Mouse (Mus musculus) thymus, postnatal 4 days (tissue): ENCODE measurements around the gene Evi5l.
A peak's percentile ranks its signal among the peaks of the same experiment; 100 is the strongest.

Experiments
- DNase-seq: peaks from one replicate; pipeline ENCODE4 v3.0.0; 2021

Gene Evi5l

GRCm38 (mm10) chr8:4165852-4166751 is at the start of gene Evi5l:
Gene Evi5l (plus strand): TSS chr8:4166567.
- DNase-seq, result peak; percentile 96

- no peak for DNase-seq
These were observed 32.6 kb upstream of the Evi5l start, which contains the start of gene Cd209g for GRCm38 (mm10) chr8:4133798-4134197. Gene Cd209g (plus strand): TSS chr8:4134098.

DNA sequence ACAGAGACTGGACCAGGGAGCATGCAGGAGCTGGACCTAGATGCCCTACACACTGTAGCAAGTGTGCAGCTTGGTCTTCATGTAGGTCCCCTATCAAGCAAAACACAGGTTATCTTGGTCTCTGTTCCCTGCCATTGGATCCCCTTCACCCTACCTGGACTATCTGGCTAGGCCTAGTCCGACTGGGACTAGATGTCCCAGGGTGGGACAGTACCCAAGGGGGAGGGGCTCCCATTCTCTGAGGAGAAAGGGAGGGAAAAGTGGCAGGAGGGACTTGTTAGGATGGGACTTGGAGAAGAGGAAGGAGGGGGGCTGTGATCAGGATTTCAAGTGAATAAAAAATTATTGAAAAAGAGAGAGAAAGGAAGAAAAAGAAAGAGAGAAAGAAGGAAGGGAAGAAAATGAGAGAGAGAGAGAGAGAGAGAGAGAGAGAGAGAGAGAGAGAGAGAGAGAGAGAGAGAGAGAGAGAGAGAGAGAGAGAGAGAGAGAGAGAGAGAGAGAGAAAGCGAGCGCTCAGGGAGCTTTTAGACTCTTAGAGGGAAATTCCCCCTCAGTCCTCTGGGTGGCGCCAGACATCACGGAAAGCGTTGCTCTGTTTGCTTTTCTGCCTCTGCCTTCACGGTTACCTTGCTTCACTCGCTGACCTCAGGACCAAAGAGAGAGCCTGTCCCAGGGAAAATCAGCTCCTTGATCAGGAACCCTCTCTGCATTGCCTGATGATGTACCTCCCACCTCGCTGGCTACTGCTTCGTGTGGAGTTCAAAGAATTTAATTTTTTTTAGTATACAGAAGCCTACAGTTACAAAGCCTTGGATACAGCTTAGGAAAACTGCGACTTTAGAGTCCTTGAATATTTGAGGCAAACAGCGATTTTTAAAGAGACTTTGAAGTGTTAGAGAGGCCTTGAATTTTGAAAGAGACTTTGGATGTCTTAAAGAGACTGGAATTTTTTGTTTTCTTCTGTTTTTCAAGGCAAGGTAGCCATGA is 26.4 kb upstream of the Evi5l start:
- DNase-seq, result peak; percentile 86

DNA sequence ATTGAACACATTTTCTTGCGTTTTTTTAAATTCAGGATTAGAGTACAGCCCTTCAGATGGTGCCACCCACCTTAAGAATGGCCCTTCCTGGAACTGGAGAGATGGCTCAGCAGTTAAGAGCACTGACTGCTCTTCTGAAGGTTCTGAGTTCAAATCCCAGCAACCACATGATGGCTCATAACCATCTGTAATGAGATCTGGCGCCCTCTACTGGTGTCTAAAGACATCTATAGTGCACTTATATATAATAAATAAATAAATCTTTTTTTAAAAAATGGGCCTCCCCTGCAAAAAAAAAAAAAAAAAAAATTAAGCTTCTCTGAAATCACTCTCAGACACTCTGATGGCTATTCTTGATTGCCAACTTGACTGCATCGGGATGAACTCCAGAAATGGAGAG is 24.6 kb upstream of the Evi5l start:
- DNase-seq, result peak; percentile 36

DNA sequence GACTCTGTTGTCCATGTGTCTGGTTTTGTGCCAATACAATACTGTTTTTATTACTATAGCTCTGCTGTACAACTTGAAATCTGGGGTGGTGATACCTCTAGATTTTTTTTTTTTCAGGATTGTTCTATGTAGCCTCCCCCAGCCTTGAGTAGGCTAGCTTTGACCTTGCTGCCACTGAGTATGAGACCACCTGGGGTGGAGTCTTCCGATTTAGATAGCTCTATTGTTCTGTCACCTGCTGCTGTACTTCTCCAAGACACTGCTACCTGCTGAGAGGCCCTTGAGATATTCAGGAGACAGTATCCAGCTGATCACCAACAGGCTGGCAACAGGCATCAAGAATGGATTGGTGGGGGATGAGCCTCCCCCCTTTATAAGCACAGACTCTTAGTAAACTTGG is 19.1 kb upstream of the Evi5l start:
- no peak for DNase-seq

DNA sequence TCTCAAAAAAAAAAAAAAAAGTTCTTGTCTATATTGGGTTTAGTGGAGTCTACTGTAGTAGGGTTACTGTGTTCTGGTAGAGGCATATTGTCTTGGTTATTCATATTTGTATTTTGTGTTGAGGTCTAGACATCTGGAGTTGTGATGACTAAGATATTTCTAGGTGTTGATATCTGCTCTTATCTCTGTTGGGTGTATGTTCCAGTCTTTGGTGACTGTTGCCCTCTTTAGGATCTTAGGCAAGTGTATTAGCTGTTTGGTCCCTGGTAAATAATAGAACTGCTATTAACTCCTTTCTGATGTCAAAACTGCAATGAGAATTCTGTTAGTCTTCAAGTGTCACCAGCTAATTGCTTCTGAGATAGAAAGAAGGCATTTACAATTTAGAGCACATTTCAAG is 11.5 kb upstream of the Evi5l start:
- DNase-seq, result no peak

- DNase-seq, result peak; percentile 64
These were observed 3.6 kb upstream of the Evi5l start for GRCm38 (mm10) chr8:4162786-4163185.

DNA sequence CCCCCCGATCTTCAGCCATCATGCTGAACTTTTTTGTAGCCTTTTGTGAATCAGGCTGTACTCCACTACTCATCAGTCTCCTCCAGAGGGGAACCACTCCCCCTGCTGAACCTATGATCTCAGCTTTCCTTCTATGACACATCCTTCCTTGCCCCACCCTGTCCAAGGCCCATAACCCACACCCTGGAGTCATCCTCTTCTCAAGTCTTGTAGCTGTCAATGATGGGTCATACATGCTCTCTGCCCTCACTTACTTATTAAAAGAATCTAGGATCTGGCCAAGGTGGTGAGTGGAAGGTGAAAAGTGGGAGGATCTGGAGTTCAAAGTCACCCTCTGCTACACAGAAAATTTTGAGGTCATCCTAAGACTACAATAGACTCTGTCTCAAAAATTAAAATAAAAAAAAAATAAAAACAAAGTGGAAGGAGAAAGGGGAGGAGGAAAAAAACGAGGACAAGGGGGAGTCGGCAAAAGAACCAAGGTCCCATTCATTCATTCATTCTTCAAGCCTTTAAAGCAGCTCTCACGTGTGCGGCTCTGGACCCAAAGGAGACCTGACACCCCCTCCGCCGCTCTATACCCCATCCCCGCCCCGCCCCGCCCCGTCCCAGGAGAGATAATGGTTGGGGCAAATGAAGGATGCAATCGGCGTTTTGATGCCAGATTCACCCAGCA is 1.1 kb upstream of the Evi5l start:
- DNase-seq, result no peak

DNA sequence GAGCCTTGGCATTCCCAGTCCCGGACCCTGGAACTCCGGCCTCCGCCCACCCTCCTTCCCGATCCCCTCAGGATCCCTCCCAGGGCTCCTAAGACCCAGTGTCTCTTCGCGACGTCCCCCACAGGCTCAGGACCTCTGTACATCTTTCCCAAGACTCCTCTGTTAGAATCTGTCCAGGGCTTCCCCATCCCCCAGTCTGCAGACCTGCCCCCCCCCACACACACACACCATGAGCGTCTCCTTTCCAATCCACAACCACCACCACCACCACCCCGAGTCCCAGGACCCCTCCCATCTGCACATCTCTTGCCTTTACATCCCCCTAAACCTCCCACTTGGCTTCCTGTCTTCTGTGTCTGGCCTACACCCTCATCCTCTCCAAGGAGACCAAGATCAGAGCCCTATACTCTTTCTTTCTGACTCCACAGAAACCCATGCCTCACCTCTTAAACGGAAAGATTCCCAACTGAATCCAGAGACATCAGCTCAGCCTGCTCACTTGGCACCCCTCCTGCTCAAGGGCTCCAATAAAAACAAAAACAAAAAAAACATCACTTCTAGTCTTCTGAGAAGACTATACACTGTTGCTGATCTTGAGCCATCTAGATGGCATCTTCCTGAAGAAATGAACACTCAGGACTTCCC is 636 bp downstream of the Evi5l start:
- DNase-seq, result no peak

DNA sequence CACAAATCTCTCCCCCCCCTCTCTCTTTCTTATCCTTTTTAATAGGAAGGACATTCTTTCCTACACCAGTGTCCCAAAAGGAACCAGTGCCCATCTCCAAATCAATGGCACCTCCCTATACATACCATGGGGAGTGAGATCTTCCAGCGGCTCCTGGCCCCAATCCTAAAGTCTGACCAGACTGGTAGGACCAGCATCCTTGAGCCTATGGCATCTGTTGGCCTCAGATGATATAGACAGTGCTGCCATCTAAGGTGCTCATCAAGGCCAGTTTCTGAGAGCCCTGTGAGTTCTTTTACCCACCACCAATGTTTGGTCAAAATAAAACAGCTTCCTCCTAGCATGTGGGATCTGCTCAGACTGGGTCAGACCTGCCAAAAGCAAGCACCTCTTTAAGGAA is 1.6 kb downstream of the Evi5l start:
- DNase-seq, result no peak

DNA sequence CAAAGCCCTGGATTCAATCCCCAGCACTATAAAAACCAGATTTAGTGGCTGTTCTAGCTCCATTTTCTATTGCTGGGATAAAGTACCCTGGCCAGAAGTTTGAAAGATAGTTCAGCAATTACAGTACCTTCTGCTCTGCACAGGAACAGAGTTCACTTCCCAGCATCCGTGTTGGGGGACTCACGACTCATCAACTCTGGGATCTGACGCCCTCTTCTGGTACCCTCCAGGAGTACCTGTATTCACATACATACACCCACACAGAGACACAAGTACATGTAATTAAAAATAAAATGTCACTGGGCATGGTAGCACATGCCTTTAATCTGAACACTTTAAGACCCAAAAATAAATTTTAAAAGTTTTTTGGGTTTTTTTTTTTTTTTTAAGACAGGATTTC is 6.1 kb downstream of the Evi5l start:
- DNase-seq, result no peak

- DNase-seq, result no peak
These were observed 7.7 kb downstream of the Evi5l start for GRCm38 (mm10) chr8:4174018-4174417.

GRCm38 (mm10) chr8:4183409-4183808 is 17.0 kb downstream of the Evi5l start:
- no peak for DNase-seq

DNA sequence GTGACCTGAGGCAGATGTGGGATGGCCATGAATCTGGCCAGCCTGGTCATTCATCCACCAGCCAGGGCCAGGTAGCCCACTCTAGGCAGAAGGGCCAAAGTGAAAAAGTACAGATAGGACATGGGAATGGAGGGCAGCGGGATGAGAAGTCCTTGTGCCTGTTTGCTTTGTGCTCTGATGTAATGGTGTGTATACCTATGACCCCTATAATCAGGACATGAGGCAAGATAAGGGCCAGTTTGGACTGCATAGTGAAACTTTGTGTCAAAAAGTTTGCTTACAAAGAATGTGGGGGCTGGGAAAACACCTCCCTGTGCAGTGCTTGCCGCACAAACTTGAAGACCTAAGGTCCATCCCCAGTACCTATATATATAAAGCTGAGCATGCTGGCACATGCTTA is 19.8 kb downstream of the Evi5l start:
- DNase-seq, result no peak

DNA sequence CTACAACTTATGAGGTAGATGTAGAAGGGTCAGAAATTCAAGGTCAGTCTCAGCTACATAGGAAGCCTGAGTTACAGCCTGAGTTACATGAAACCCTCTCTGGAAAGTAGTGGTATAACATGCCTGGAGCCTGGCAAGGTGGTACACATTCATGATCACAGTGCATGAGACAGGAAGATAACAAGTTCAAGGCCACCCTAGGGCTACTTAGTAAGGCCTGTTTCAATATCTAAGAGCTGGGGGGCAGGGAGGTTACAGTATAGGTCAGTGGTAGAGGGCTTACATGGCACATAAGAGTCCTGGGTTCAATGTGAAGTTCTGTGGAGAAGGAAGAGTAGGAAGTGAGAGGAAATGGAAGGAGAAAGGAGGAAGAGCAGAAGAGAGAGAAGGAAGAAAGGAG is 22.2 kb downstream of the Evi5l start:
- no peak for DNase-seq

DNA sequence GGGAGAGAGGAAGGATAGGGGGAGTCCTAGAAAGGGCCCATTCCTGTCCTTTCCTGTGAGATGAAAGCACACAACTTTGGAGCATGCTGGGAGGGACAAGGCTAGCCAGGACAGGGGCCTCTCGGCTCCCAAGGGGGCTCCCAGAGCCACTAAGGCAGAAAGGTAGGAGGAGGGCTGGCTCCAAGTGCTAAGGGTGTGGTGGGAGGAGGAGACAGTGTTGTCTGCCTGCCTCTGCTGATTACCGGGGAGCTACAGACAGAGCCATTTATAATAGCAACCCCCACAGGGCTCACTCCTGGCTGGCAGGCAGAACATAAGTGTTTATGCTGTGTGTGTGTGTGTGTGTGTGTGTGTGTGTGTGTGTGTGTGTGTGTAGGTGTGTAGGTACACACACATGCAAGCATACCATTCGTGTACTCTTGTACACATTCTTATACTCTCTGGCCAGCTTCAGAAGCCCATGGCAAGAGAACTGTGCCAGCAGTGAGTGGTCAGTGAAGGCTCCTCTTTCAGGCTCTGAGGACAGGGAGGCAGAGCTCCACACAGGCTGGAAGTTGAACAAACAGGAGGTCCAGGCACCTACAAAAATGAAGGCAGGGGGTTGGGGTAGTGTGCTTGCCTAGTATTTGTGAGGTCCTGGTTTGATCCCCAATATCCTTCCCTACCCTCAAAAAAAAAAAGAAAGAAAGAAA is 22.8 kb downstream of the Evi5l start:
- no peak for DNase-seq

GRCm38 (mm10) chr8:4192305-4192704 is 25.9 kb downstream of the Evi5l start:
- no peak for DNase-seq

DNA sequence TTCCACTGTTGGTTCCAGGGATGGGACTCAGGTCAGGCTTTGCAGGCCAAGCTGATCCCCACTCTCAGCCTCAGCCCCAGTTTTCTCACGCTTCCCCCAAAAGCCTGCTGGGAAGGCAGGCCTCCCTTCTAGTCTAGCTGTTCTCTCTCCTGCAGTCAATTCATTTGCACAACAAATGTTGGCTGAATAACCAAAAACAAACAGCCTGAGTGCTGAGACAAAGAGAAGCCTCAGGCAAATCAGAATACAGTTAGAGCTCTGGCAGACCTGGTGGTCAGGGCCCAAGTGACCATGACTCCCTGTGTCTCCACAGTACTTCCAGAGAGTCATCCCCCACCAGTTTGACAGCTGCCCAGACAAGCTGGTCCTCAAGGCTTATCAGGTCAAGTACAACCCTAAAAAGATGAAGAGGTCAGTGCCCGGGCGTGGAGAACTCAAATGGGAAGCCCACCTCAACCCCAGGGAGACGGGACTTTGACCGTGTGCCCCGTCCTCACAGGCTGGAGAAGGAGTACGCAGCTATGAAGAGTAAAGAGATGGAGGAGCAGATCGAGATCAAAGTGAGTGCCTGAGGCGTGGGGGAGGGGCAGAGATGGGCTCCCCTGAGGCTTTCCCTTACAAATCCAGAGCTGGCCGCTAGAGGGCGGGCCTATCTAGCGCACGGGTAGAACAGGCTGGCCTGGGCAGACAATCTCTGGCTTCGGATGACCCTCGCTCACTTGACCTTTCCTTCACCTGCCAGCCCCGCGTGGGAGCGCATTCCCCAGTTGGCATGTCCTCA is 26.6 kb downstream of the Evi5l start:
- DNase-seq, result peak; percentile 96

DNA sequence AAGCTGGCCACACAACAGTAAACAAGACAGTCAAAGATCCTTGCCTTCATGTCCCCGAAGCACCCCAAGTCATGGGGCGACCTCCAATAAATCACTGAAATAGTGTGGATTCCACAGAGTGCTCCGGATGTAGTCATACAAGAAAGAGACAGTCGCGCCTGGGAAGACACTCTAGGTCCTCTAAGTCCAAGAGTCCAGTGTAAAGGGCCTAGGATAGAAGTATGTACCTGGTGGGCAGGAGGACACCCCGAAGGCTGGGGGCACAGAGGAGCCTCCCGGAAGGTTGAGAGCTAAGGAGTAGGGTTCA is 27.2 kb downstream of the Evi5l start:
- no peak for DNase-seq

DNA sequence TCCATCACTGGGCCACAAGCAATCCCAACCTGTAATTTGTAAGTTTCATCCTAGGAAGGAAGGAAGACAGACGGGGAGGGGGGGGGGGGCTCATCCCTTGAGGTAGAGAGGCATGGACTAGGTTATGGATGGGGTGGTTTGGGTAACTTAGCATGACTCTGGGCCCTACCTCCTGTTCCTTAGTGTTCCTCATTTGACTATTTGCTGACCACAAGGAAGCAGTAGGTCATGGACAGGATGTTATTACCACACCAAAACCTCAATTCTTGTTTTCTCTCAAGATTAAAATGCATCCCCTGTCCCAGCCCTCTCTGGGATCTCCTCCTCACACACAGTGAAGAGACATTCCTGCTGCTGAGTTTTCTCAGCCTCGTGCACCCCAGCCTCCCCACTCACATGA is 35.0 kb downstream of the Evi5l start:
- no peak for DNase-seq
